Mouse (Mus musculus) bone marrow macrophage, adult 2 months (primary cell): Measurements from ENCODE around the gene Slc34a1.

ENCODE experiments used
- CTCF ChIP-seq: IDR thresholded peaks from 2 replicates; pipeline ENCODE4 v1.5.1; 2012; ENCODE audit warnings: low read depth, mild to moderate bottlenecking, low read length, moderate library complexity
- POLR2A ChIP-seq: IDR thresholded peaks from 2 replicates; pipeline ENCODE4 v1.6.1; 2012; ENCODE audit warnings: mild to moderate bottlenecking, low read depth, low read length, borderline replicate concordance

DNA sequence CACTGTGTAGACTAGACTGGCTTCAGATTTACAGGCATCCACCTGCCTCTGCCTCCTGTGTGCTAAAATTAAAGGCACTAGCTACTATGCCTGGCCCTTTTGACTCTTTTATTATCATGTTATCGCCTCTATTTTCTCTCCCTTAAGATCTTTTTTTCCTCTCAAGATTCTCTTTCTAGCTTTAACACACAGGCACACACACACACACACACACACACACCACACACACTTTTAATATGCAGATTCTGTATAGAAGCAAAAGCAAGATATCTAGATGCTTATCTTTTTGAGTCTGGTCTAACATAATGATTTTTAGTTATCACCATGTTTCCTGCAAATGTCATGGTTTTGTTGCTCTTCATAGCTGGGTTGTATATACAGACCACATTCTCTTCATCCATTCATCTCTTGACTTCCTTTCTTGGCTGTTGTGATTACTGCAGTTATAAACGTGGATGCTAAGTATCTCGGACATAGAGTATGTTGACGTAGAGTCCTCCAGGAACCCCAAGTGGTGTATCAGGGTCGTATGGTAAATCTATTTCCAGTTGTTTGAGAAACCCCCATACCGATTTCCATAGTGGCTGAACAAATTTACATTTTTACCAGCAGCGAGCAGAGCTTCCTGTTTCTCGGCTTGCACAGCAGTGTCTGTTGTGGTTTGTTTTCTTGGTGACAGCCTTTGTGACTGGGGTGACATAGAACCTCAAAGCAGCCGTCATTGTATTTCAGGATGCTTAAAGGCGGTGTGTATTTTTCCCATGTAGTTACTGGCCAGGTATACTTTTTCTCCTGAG lies 34.1 kb downstream of the Slc34a1 start:
- no peak for TF ChIP-seq CTCF
- TF ChIP-seq POLR2A: no peak
